Mouse (Mus musculus) kidney, postnatal 14 days (tissue): ENCODE data around the gene Cdca5.
"Not testable (repeated sequence)": the region's sequence is repeated elsewhere in the genome, so short reads cannot be mapped to it uniquely, and the experiment has no call there.

Experiments
- DNase-seq: peaks from one replicate; pipeline ENCODE4 v3.0.0; 2022; ENCODE audit warnings: mixed read lengths

Gene Cdca5

GRCm38 (mm10) chr19:6084478-6085248, at the start of gene Cdca5, which contains the start of gene Zfpl1:
Cdca5 (plus strand) TSS chr19:6084983.
Zfpl1 (minus strand) TSS chr19:6084956.
- DNase-seq, result peak; percentile 98

- DNase-seq, result no peak
Observed at GRCm38 (mm10) chr19:6035966-6036585, 48.7 kb upstream of the Cdca5 start.

GRCm38 (mm10) chr19:6037695-6038094, 47.1 kb upstream of the Cdca5 start:
- no peak for DNase-seq

DNA sequence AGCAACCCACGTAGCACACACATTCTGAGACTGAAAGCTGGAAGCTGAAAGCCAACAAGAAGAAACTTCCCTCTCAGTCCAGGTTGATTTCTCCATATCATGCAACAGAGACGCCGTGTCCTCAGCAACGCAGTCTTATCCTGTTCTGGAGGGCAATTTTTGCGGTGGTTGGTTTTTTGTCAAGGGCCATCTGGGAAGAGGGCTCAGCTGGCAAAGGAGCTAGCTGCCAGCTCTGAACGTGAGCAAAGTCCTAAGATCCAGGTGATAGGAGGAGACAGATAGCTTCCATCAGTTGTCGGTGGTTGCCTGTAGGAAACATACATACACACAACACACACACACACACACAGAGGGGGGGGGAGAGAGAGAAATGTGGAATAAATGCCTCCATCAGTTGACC, 46.5 kb upstream of the Cdca5 start:
- no peak for DNase-seq

- no peak for DNase-seq
Observed at GRCm38 (mm10) chr19:6040002-6040401, 44.8 kb upstream of the Cdca5 start.

GRCm38 (mm10) chr19:6042293-6042692, 42.5 kb upstream of the Cdca5 start:
- no peak for DNase-seq

DNA sequence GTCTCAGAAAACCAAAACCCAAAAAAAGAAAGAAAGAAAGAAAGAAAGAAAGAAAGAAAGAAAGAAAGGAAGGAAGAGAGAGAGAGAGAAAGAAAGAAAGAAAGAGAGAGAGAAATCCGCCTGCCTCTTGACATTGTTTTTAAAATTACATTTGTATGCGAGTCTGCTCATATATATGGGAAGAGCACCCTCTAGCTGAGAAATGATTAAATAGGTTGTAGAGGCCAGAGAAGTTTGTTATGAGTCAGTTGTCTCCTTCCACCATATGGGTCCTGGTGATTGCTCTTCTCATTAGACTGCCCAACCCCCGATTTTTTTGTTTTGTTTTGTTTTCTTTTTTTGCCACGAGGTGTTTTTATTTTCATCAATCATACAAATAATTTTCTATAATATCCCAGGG, 40.7 kb upstream of the Cdca5 start:
- not testable (repeated sequence) for DNase-seq

- no peak for DNase-seq
Observed at GRCm38 (mm10) chr19:6045366-6046293, 39.2 kb upstream of the Cdca5 start.

DNA sequence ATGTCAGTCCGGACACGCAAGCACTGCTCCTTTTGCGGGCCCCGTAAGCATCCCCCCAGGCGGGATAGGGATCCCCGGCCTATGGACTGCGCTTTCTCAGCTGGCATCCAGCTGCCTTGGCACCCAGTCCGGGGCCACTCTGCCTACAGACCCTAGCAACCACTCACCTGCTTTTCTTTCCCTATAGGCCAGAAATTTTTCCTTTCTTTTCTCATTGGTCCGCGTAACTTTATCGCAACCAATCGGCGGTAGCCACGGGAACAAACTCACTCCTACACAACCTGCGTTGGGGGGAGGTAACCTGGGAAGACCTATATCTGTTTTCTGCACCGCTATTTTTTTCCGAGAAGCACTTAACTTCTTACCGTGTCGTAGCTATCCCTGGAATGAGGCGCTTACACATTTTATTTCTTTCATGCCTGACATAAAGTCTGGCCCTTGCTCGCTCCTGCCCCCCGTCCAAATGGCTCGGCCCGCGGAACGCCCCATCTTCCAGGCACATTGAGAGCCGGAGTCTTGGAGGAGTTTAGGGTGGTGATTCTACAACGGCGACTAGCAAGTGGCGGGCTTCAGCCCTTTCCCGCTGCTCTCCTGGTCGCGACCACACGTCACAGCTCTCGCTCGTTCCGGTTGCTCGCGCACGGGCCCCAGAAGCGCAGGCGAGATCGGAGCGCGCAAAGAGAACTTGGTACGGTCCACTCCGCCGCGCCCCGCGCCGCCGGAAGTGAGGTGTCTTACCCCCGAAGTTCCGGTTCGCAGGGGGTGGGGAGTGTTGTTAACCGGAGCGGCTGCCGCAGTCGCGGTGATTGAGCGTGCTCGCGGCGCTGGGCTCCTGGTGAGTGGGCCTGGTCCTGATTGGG, 38.3 kb upstream of the Cdca5 start, which contains the start of gene Syvn1:
Syvn1 (plus strand) TSS at position 283 of the 860 bp plus-strand sequence.
- peak; percentile 94 for DNase-seq

- no peak for DNase-seq
Observed at GRCm38 (mm10) chr19:6047154-6047898, 37.5 kb upstream of the Cdca5 start.

GRCm38 (mm10) chr19:6047899-6048166, 37.0 kb upstream of the Cdca5 start:
- DNase-seq, result no peak

GRCm38 (mm10) chr19:6048681-6049410, 35.9 kb upstream of the Cdca5 start:
- no peak for DNase-seq

DNA sequence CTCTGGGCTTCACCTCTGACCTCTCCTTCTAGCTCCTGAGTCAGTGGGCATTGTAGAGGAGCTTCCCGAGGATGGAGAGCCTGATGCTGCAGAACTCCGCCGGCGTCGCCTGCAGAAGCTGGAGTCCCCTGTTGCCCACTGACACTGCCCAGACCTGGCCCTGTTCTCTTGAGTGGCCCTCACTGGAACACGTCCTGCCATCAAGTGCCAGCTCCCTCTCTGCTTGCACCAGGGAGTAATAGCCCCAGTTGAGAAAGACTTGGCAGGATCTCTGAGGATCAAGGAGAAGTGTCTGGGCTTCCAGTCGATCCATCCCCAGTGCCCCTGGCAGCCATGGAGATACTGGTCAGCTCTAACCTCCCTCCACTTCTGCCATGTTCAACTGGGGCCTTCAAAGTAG, 32.3 kb upstream of the Cdca5 start:
- DNase-seq, result no peak

GRCm38 (mm10) chr19:6054296-6054695, 30.5 kb upstream of the Cdca5 start:
- no peak for DNase-seq

GRCm38 (mm10) chr19:6056696-6057095, 28.1 kb upstream of the Cdca5 start:
- DNase-seq, result no peak

DNA sequence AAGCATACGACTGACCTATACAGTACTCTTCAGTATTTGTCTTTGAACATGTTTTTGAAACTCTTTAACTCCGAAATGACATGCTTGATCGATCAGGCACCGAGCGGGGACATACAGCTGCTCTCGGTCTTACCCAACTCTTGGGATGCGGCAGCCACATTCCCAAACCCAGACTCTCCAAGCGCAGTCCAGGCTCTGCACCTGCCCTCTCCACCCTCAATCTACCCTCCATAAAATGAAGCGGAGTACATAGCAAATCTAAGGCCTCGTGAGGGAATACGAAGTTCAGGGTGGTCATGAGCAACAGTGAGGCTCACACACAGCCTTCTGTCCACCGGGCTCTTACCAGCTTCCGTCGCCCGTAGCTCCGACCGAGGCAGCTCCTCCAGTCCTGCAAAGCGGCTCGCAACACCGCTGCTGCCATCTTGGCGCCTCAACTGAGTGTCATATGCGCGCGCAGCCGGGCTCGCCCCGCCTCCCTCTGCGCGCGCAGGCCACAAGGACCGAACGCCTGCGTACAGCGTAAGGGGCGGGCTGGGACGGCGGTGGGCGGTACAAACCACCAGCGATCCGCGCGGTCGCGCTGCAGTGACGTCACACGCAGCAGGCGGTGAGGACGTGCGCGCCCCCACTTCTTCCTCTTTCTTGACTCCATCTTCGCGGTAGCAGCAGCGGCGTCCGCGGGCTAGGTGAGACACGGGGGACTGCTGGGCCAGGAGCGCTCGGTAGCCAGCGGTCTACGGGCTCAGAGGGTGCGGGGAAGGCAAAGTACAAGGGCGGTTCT, 27.3 kb upstream of the Cdca5 start, which contains the start of the genes Mrpl49 and Fau:
Mrpl49 (minus strand) TSS at position 473 of the 784 bp plus-strand sequence.
Fau (plus strand) TSS at position 532 of the 784 bp plus-strand sequence.
- peak; percentile 100 for DNase-seq

DNA sequence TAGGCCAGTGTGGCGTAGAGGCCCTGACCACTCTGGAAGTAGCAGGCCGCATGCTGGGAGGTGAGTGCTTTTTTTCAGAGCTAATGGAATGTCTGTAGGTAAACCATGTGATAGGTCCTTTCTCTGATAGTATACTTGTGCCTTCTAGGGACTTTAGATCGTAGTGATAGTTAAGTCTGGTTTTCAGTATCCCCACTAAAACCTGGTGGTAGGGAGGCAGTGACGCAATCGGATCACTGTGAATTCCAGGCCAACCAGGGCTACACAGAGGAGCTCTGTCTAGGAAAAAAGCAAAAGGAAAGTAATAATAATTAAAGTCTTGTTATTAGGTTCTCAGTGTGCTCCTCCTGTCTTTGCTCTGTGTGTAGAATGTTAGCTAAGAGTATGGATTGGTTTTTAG, 26.3 kb upstream of the Cdca5 start:
- DNase-seq, result no peak

DNA sequence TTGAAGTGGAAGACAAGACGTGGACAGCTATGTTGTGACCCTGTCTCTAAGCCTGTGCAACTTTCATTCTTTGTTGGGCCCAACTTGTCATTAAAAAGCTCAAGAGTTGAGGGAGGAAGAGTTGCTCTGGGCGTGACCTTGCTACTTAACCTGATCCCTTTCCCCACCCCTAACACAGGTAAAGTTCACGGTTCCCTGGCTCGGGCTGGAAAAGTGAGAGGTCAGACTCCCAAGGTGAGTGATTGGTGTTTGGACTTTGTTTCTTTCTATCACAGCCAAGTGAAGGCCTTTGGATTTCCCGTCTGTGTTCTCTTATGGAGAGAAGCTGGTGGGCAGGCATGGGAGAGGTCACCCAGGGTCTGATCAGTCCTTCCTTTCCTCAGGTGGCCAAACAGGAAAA, 25.8 kb upstream of the Cdca5 start:
- DNase-seq, result no peak

GRCm38 (mm10) chr19:6061021-6061533, 23.7 kb upstream of the Cdca5 start, which contains the start of gene Znhit2:
Znhit2 (plus strand) TSS chr19:6061192.
- DNase-seq, result peak; percentile 96
